Mouse (Mus musculus) WW6 (cell line): ENCODE results near the gene Clptm1.

Experiments used
- DNase-seq: peaks from one replicate; pipeline ENCODE4 v3.0.0-alpha.2; 2013; ENCODE audit warnings: low read depth, low spot score

The Clptm1 gene

GRCm38 (mm10) chr7:19664455-19664954, 328 bp downstream of the Clptm1 start:
- DNase-seq: no peak

GRCm38 (mm10) chr7:19663940-19664339, 893 bp downstream of the Clptm1 start:
- no peak for DNase-seq

GRCm38 (mm10) chr7:19652614-19653013, 12.2 kb downstream of the Clptm1 start:
- DNase-seq: no peak

DNA sequence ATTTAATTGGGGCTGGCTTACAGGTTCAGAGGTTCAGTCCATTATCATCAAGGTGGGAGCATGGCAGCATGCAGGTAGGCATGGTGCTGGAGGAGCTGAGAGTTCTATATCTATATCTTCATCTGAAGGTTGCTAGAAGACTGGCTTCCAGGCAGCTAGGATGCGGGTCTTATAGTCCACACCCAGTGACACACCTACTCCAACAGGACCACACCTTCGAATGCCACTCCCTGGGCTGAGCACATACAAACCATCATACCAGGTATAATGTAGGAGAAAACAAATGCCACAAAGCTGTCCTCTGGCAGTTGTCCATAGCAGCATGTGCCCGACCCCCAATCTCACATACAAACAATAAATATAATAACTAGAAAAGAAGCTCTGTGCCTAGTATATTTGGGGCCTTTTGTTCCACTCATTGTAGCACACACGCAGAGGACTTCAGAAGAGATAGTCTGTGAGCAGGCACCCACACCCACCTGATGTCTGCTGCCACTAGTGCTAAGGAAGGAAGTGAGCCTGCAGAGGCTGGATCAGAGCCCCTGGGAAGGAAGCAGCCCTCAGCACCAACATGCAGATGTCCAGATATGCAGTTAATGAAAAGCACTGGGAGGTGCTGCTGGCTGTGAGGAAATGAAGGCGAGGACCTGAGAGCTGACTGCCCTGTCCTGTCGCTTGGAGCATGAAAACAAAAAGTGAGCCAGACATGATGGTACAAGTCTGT, 13.6 kb downstream of the Clptm1 start:
- DNase-seq: no peak

DNA sequence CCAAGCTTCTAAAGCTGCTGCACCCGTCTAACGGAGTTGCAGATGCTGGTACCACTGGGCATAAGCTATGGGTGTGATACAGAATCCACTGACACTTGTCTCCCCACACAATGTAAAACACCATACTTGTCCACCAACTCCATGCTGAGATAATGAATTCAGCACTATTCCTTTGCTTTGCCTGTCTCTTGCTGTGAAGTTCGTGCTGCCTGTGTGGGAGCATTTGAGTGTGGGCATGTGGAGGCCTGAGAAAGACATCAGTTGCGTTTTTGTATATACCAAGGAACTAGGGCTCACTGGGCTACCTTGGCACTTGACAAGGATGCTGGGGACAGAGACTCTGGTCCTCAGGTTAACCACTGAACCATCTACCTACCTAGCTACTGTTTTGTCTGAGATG, 23.6 kb downstream of the Clptm1 start:
- no peak for DNase-seq

- DNase-seq: no peak
Measured at GRCm38 (mm10) chr7:19635074-19635827, 29.6 kb downstream of the Clptm1 start.

DNA sequence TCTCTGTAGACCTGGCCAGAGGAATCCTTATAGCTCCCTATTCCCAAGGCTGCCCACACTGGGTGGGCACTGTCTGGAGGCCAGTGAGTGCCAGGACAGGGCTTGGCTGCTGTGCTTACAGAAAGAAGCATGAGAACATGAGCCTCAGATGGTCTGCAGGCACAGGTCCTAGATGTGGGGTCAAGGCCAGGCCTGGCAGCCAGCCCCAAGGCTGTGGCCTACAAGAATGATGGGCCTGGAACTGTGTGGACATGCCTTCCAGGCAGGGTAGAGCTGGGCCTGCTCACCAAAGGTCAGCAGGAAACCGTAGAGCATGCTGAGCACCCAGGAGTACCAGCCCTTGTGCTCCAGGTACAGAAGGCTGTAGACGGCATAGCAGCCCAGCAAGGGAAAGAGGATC, 30.2 kb downstream of the Clptm1 start:
- DNase-seq: no peak

- no peak for DNase-seq
Measured at GRCm38 (mm10) chr7:19633855-19634254, 31.0 kb downstream of the Clptm1 start.

GRCm38 (mm10) chr7:19633197-19633596, 31.6 kb downstream of the Clptm1 start:
- DNase-seq: no peak

GRCm38 (mm10) chr7:19632720-19633119, 32.1 kb downstream of the Clptm1 start:
- no peak for DNase-seq

- DNase-seq: no peak
Measured at GRCm38 (mm10) chr7:19632275-19632674, 32.6 kb downstream of the Clptm1 start.

DNA sequence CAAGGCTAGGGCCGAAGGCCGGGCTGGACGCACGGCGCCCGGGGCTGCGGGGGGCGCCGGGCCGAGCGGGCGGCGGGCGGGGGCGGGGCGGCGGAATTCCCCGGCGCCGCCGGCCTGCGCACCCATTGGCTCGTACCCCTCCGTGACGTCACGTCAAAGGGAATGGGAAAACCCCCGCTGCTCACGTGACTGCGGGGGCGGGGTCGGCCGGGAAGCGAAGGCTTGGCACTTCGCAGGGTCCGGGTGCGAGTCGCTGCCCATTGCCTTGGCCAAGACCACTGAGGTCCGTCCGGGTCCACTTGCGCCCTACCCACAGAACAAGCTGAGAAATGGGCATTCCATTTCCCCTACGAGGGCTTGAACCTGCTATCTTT, 35.5 kb downstream of the Clptm1 start, which contains the start of gene Relb:
Relb (minus strand) TSS at position 78 of the 374 bp plus-strand sequence.
- peak; percentile 58 for DNase-seq

DNA sequence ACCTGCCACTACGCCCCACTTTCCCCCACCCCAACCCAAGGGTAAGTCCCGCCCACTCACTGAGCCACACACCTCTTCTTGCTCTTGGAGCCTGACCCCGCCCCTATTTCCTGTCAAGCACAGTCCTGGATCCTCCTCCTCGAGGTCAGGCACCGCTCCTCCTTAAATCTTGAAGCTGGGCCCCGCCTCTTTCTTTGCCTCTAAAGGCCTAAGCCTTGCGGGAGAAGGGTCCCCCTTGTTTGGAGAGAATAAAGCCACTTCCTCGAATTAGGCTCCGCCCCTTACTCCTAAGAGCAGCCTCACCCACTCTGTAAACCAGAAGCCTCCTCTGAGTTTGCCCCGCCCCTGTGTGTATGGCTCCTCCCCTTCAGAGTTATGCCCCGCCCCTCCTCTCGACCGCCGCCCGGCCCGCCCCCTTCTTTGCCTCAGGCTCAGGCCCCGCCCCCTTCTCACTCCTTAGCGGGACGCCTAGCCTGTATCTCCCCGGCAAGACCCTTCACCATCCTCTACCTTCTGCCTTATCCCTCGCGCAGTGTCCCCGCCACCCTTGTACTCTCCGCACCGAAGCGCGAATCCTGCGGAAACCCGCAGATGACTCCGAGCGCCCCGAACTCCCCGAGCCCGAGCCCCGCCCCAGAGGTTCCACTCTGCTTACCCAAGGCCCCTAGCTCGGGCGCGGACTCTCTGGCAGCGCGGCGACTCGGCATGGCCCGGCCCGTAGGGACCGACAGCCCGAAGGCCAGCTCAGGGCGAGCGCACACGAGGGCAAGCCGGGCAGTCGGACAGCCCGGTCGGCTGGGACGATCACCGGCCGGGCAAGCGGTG, 36.1 kb downstream of the Clptm1 start:
- peak; percentile 98 for DNase-seq

- no peak for DNase-seq
Measured at GRCm38 (mm10) chr7:19628192-19628535, 36.7 kb downstream of the Clptm1 start.

GRCm38 (mm10) chr7:19627721-19628120, 37.1 kb downstream of the Clptm1 start:
- DNase-seq: no peak

- DNase-seq: no peak
Measured at GRCm38 (mm10) chr7:19623433-19623832, 41.4 kb downstream of the Clptm1 start.

DNA sequence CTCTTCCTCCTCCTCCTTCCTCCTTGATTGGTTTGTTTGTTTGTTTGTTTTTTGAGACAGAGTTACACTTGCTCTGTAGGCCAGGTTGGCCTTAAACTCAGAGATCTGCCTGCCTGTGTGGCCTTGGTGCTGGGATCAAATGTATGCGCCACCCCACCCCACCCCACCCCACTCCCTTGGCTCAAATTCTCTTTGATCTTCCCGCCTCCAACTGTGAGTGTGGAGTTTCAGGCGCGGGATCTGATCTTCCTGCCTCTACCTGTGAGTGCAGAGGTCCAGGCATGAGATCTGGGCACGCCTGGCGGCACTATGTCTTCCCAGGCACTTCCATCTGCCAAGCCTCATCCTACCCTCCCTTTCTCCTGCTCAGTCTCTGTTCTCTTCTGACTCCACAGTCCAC, 42.6 kb downstream of the Clptm1 start:
- no peak for DNase-seq

DNA sequence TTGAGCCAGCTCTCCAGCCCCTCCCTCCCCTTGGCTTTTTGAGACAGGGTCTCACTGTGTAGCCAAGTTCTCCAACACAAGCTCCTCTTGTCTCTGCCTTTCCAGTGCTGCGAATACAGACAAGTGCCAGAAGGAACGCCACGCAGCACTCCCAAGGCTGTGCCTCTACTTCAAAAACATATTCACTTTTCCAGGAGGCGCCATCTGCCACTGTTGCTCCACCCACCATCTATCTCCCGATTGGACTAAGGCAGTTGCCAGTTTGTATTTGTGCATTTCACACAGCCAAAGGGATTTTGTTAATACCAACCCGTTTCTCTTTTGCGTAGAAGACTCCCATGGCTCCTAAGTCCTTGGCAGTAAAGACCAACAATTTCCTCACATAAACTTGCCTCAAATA, 44.0 kb downstream of the Clptm1 start:
- no peak for DNase-seq

DNA sequence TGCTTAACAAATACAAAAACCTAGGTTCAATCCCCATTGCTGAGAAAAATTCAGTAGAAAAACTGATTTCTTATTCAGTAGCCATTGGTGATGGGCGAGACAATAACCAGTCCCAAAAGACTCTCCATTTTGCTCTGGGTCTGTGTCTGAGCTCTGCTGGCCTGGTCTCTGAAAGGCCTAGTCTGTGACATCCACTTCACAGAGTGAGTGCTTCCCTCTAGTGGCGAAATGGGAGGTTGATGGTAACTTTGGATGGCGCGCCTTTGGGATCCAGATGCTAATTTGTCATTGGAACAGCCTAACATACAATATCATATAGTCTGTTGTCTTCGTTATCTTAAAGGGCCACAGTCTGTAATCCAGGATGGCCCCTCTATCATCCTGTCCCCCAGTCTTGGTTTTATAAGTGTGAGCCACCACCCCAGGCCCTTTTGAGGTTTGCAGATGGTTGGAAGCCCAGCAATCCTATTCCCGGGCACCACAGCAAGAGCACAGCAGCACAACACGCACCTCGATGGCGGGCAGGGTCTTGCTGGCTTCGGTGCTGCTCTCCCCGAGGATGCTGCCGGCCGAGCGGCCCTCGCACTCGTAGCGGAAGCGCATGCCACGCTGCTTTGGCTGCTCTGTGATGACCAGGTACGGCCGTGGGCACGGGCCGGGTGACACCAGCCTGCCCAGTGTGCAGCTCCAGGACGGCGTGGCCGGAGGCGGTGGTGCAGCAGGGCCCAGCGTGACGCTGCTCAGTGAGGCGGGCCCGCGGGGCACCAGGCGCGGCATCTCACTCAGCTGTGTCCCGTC, 45.6 kb downstream of the Clptm1 start:
- peak; percentile 67 for DNase-seq

DNA sequence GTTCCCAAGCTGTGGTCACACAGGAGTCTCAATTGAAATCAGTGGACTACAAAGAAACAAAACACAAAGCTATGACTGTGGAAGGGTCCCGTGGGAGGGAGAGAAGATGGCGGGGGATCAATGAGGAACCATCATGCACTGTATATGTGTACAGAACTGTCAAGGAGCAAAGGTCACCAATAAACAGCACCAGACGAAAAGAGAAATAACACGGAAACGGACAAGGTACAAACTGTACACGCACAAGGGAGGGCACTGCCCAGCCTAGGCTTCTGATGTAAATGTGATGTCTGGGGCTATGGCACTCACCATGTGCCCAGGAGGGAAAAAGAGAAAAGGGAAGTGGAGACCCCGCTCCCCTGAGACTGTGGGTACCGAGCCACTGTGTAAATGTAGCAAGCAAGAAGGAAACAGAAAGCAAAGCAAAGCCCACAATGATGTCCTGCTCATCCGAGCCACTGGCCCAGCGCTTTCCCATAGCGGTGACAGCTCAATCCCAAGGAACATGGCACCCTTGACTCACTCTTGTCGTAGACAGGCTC, 49.7 kb downstream of the Clptm1 start:
- DNase-seq: no peak

- DNase-seq: no peak
Measured at GRCm38 (mm10) chr7:19610969-19611368, 53.9 kb downstream of the Clptm1 start.
